Mouse (Mus musculus) right cerebral cortex, postnatal 25 days (tissue): ENCODE data around the gene Tmem119.
"Not testable (repeated sequence)": the region's sequence is repeated elsewhere in the genome, so short reads cannot be mapped to it uniquely, and the experiment has no call there.

Experiments used
- DNase-seq: peaks from one replicate; pipeline ENCODE4 v3.0.0; 2022

The Tmem119 gene

GRCm38 (mm10) chr5:113784104-113784503, 16.2 kb downstream of the Tmem119 start:
- not testable (repeated sequence) for DNase-seq

- peak; percentile 38 for DNase-seq
These were observed 16.7 kb downstream of the Tmem119 start for GRCm38 (mm10) chr5:113783581-113784001.

- DNase-seq, result no peak
These were observed 17.7 kb downstream of the Tmem119 start for GRCm38 (mm10) chr5:113782624-113783023.

GRCm38 (mm10) chr5:113781875-113782274, 18.4 kb downstream of the Tmem119 start:
- DNase-seq, result no peak

GRCm38 (mm10) chr5:113781254-113781653, 19.1 kb downstream of the Tmem119 start:
- no peak for DNase-seq

GRCm38 (mm10) chr5:113780763-113781162, 19.6 kb downstream of the Tmem119 start:
- no peak for DNase-seq

GRCm38 (mm10) chr5:113780082-113780752, 20.1 kb downstream of the Tmem119 start:
- no peak for DNase-seq

GRCm38 (mm10) chr5:113779569-113779968, 20.7 kb downstream of the Tmem119 start:
- no peak for DNase-seq

- DNase-seq, result not testable (repeated sequence)
These were observed 22.6 kb downstream of the Tmem119 start for GRCm38 (mm10) chr5:113777728-113778127.

- no peak for DNase-seq
These were observed 23.5 kb downstream of the Tmem119 start for GRCm38 (mm10) chr5:113776896-113777226.

GRCm38 (mm10) chr5:113776128-113776895, 24.0 kb downstream of the Tmem119 start:
- DNase-seq, result no peak

- no peak for DNase-seq
These were observed 24.7 kb downstream of the Tmem119 start for GRCm38 (mm10) chr5:113775585-113775984.

- peak; percentile 79 for DNase-seq
These were observed 26.7 kb downstream of the Tmem119 start for GRCm38 (mm10) chr5:113773664-113774063.

- DNase-seq, result no peak
These were observed 27.3 kb downstream of the Tmem119 start for GRCm38 (mm10) chr5:113772905-113773519.

GRCm38 (mm10) chr5:113772450-113772895, 27.8 kb downstream of the Tmem119 start, which contains the start of the genes Sart3 and Iscu:
Sart3 (minus strand) TSS chr5:113772510.
Iscu (plus strand) TSS chr5:113772748.
- peak; percentile 97 for DNase-seq

GRCm38 (mm10) chr5:113771213-113772162, 28.8 kb downstream of the Tmem119 start:
- peak; percentile 89 for DNase-seq

GRCm38 (mm10) chr5:113768806-113769205, 31.5 kb downstream of the Tmem119 start:
- DNase-seq, result no peak

GRCm38 (mm10) chr5:113765641-113766526, 34.4 kb downstream of the Tmem119 start:
- no peak for DNase-seq

GRCm38 (mm10) chr5:113764426-113764825, 35.9 kb downstream of the Tmem119 start:
- DNase-seq, result no peak

- no peak for DNase-seq
These were observed 38.7 kb downstream of the Tmem119 start for GRCm38 (mm10) chr5:113761585-113761984.

- DNase-seq, result no peak
These were observed 44.8 kb downstream of the Tmem119 start for GRCm38 (mm10) chr5:113755347-113756030.
